Mouse (Mus musculus): Measurements from ENCODE around the gene Pbx1. TPM values are rescaled to one million over a fixed set of nuclear protein-coding genes. Genes with fewer than 3 reads are reported as not detected.
A peak's percentile ranks its signal among the peaks of the same experiment; 100 is the strongest.

The Pbx1 gene
- polyA plus RNA-seq, 1 experiment from 2014 or later = 22.1 TPM

- Histone ChIP-seq H3K9me3 (replicated peaks) (no peaks in the 10 kb centered on the region), H3K4me3 (no peak overlapping the region), H3K9ac (no peak overlapping the region), H3K27me3 (no peaks in the 10 kb centered on the region), H3K4me1 (replicated peaks) (no peaks in the 10 kb centered on the region), H3K4me2 (no peak overlapping the region), H3K36me3 (no peaks in the 10 kb centered on the region), H3K27ac (no peak overlapping the region)
- 95% methylated on average over 9 of the region's 9 CpGs for WGBS
- ATAC-seq (replicated peaks; ENCODE audit: insufficient number of reproducible peaks, insufficient read depth, low FRiP score, low read depth) = no peak
Observed at GRCm38 (mm10) chr1:168255347-168255908, 176.6 kb downstream of the Pbx1 start.

GRCm38 (mm10) chr1:168246968-168247724 lies 184.9 kb downstream of the Pbx1 start:
- peak; percentile 58; the same call in 1 of the 2 replicates for ATAC-seq (replicated peaks; ENCODE audit: insufficient number of reproducible peaks, insufficient read depth, low FRiP score, low read depth)
- peak overlapping the region; percentile 31; the same call in 1 of the 2 replicates for H3K9ac ChIP-seq
- H3K36me3 ChIP-seq = no peaks in the 10 kb centered on the region
- H3K27me3 ChIP-seq = no peaks in the 10 kb centered on the region
- no peaks in the 10 kb centered on the region for H3K9me3 ChIP-seq (replicated peaks)
- peak overlapping the region; percentile 30 for H3K4me2 ChIP-seq
- H3K4me3 ChIP-seq = no peak overlapping the region
- WGBS = 23% methylated on average over 10 of the region's 10 CpGs
- peak overlapping the region; percentile 83 for H3K27ac ChIP-seq
- peaks cover 36% of the 10 kb centered on the region for H3K4me1 ChIP-seq (replicated peaks)

- Histone ChIP-seq H3K4me3 (no peak overlapping the region), H3K27me3 (no peaks in the 10 kb centered on the region), H3K4me1 (replicated peaks) (peaks cover 52% of the 10 kb centered on the region), H3K9me3 (replicated peaks) (no peaks in the 10 kb centered on the region), H3K36me3 (no peaks in the 10 kb centered on the region), H3K9ac (no peak overlapping the region), H3K4me2 (0 out of 2 replicates have a peak overlapping the region, but pooled peaks have one; percentile 27), H3K27ac (peak overlapping the region; percentile 83)
- ATAC-seq (replicated peaks; ENCODE audit: insufficient number of reproducible peaks, insufficient read depth, low FRiP score, low read depth) = peak; percentile 26; the same call in 1 of the 2 replicates
- 35% methylated on average over 5 of the region's 5 CpGs for WGBS
Observed at GRCm38 (mm10) chr1:168245539-168245938, 186.5 kb downstream of the Pbx1 start.

GRCm38 (mm10) chr1:168243759-168244158 lies 188.3 kb downstream of the Pbx1 start:
- Histone ChIP-seq H3K4me3 (no peak overlapping the region), H3K27ac (no peak overlapping the region), H3K9ac (no peak overlapping the region), H3K9me3 (replicated peaks) (no peaks in the 10 kb centered on the region), H3K4me2 (no peak overlapping the region), H3K36me3 (no peaks in the 10 kb centered on the region), H3K27me3 (no peaks in the 10 kb centered on the region), H3K4me1 (replicated peaks) (peaks cover 59% of the 10 kb centered on the region)
- no peak for ATAC-seq (replicated peaks; ENCODE audit: insufficient number of reproducible peaks, insufficient read depth, low FRiP score, low read depth)
- WGBS = 72% methylated on average over 12 of the region's 12 CpGs

- Histone ChIP-seq H3K27me3 (no peaks in the 10 kb centered on the region), H3K36me3 (no peaks in the 10 kb centered on the region), H3K4me2 (no peak overlapping the region), H3K9me3 (replicated peaks) (no peaks in the 10 kb centered on the region), H3K27ac (no peak overlapping the region), H3K9ac (no peak overlapping the region), H3K4me3 (no peak overlapping the region), H3K4me1 (replicated peaks) (peaks cover 62% of the 10 kb centered on the region)
- WGBS = 80% methylated on average over 7 of the region's 7 CpGs
- no peak for ATAC-seq (replicated peaks; ENCODE audit: insufficient number of reproducible peaks, insufficient read depth, low FRiP score, low read depth)
Observed at GRCm38 (mm10) chr1:168243068-168243467, 189.0 kb downstream of the Pbx1 start.

GRCm38 (mm10) chr1:168241316-168241715 lies 190.8 kb downstream of the Pbx1 start:
- no peaks in the 10 kb centered on the region for H3K36me3 ChIP-seq
- H3K27ac ChIP-seq = peak overlapping the region; percentile 54
- no peak overlapping the region for H3K9ac ChIP-seq
- no peaks in the 10 kb centered on the region for H3K27me3 ChIP-seq
- peak overlapping the region; percentile 20; the same call in 1 of the 2 replicates for H3K4me2 ChIP-seq
- WGBS = 24% methylated on average over 7 of the region's 7 CpGs
- H3K4me3 ChIP-seq = no peak overlapping the region
- peaks cover 57% of the 10 kb centered on the region for H3K4me1 ChIP-seq (replicated peaks)
- ATAC-seq (replicated peaks; ENCODE audit: insufficient number of reproducible peaks, insufficient read depth, low FRiP score, low read depth) = no peak
- H3K9me3 ChIP-seq (replicated peaks) = no peaks in the 10 kb centered on the region

GRCm38 (mm10) chr1:168240846-168241245 lies 191.2 kb downstream of the Pbx1 start:
- H3K9me3 ChIP-seq (replicated peaks) = no peaks in the 10 kb centered on the region
- no peaks in the 10 kb centered on the region for H3K36me3 ChIP-seq
- no peak overlapping the region for H3K4me2 ChIP-seq
- H3K4me3 ChIP-seq = no peak overlapping the region
- peak overlapping the region; percentile 54 for H3K27ac ChIP-seq
- no peaks in the 10 kb centered on the region for H3K27me3 ChIP-seq
- ATAC-seq (replicated peaks; ENCODE audit: insufficient number of reproducible peaks, insufficient read depth, low FRiP score, low read depth) = no peak
- H3K9ac ChIP-seq = no peak overlapping the region
- H3K4me1 ChIP-seq (replicated peaks) = peaks cover 57% of the 10 kb centered on the region
- 56% methylated on average over 7 of the region's 7 CpGs for WGBS

- no peak overlapping the region for H3K4me2 ChIP-seq
- peaks cover 55% of the 10 kb centered on the region for H3K4me1 ChIP-seq (replicated peaks)
- H3K36me3 ChIP-seq = no peaks in the 10 kb centered on the region
- H3K27me3 ChIP-seq = no peaks in the 10 kb centered on the region
- no peak for ATAC-seq (replicated peaks; ENCODE audit: insufficient number of reproducible peaks, insufficient read depth, low FRiP score, low read depth)
- no peaks in the 10 kb centered on the region for H3K9me3 ChIP-seq (replicated peaks)
- no peak overlapping the region for H3K9ac ChIP-seq
- H3K27ac ChIP-seq = peak overlapping the region; percentile 54
- 60% methylated on average over 5 of the region's 5 CpGs for WGBS
- H3K4me3 ChIP-seq = no peak overlapping the region
Observed at GRCm38 (mm10) chr1:168240386-168240785, 191.7 kb downstream of the Pbx1 start.

- H3K9ac ChIP-seq = no peak overlapping the region
- 81% methylated on average over 5 of the region's 5 CpGs for WGBS
- H3K4me3 ChIP-seq = no peak overlapping the region
- ATAC-seq (replicated peaks; ENCODE audit: insufficient number of reproducible peaks, insufficient read depth, low FRiP score, low read depth) = no peak
- no peaks in the 10 kb centered on the region for H3K9me3 ChIP-seq (replicated peaks)
- peaks cover 56% of the 10 kb centered on the region for H3K4me1 ChIP-seq (replicated peaks)
- H3K27me3 ChIP-seq = no peaks in the 10 kb centered on the region
- H3K36me3 ChIP-seq = no peaks in the 10 kb centered on the region
- H3K4me2 ChIP-seq = no peak overlapping the region
- H3K27ac ChIP-seq = no peak overlapping the region
Observed at GRCm38 (mm10) chr1:168236101-168236500, 196.0 kb downstream of the Pbx1 start.

GRCm38 (mm10) chr1:168234355-168234754 lies 197.7 kb downstream of the Pbx1 start:
- Histone ChIP-seq H3K36me3 (no peaks in the 10 kb centered on the region), H3K4me1 (replicated peaks) (peaks cover 57% of the 10 kb centered on the region), H3K4me2 (no peak overlapping the region), H3K9ac (no peak overlapping the region), H3K9me3 (replicated peaks) (no peaks in the 10 kb centered on the region), H3K27me3 (no peaks in the 10 kb centered on the region), H3K27ac (peak overlapping the region; percentile 0; the same call in 1 of the 2 replicates), H3K4me3 (no peak overlapping the region)
- WGBS = 43% methylated on average over 11 of the region's 11 CpGs
- no peak for ATAC-seq (replicated peaks; ENCODE audit: insufficient number of reproducible peaks, insufficient read depth, low FRiP score, low read depth)

GRCm38 (mm10) chr1:168233182-168233581 lies 198.9 kb downstream of the Pbx1 start:
- no peak overlapping the region for H3K9ac ChIP-seq
- no peak for ATAC-seq (replicated peaks; ENCODE audit: insufficient number of reproducible peaks, insufficient read depth, low FRiP score, low read depth)
- H3K4me3 ChIP-seq = no peak overlapping the region
- H3K27ac ChIP-seq = no peak overlapping the region
- H3K27me3 ChIP-seq = no peaks in the 10 kb centered on the region
- H3K9me3 ChIP-seq (replicated peaks) = no peaks in the 10 kb centered on the region
- 97% methylated on average over 1 of the region's 1 CpGs for WGBS
- H3K4me2 ChIP-seq = no peak overlapping the region
- H3K4me1 ChIP-seq (replicated peaks) = peaks cover 60% of the 10 kb centered on the region
- H3K36me3 ChIP-seq = no peaks in the 10 kb centered on the region

All from heart, embryonic 15.5 days (tissue).